Mouse (Mus musculus) heart, postnatal 36 days (tissue): ENCODE measurements at regions not wholly inside any gene's neighbourhood (a gene's known extent, or its start where the extent isn't known, plus 50 kb on each side); places are given as distances from the start of the nearest gene placed in this dataset.

Source experiments
- DNase-seq, 2 experiments: peaks; one replicate each; pipeline ENCODE4 v3.0.0; 2021 to 2022
- intact Hi-C: fragments of 180-260 bp; cut with DNase I; formaldehyde crosslinking; loops from one replicate; pipeline ENCODE4 v1.15.1; 2025

- DNase-seq, result no peak
- intact Hi-C loops, result loop anchor here (5.0 to 10.0 kb wide), 3 partner anchors 83 to 634 kb away; partner anchors contain the start of gene Runx1
Observed at GRCm38 (mm10) chr16:93458598-93459496, 145.0 kb downstream of the Setd4 start.

DNA sequence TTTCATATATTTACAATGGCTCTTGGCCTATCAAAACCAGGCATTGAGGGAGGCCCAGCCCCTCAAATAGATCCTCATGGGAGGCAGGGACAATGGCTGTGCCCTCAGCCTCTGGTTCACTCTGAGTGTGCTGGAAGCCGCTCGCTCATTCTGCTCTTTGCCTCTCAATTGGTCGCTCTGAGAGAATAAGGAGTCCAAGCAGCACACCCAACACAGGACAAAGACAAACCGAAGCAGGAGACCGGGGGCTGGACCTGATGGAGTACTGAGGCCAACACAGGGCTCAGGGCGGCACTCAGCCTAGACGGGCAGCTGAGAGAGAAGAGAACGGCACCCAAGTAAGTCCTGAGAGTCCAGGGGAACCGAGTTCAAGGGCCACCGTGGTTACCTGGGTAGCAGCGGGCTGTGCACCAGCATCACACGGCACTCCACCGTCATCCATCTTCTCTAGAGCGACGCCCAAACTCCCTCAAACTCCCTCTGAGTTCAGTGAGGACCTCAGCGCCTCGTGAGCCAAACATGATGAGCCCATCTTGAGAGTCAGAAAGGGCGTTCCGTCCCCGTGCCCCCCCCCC, 145.8 kb downstream of the Setd4 start:
- intact Hi-C loops, result loop anchor here (5.0 to 10.0 kb wide), 3 partner anchors 84 to 633 kb away; partner anchors contain the start of gene Runx1
- no peak for DNase-seq

DNA sequence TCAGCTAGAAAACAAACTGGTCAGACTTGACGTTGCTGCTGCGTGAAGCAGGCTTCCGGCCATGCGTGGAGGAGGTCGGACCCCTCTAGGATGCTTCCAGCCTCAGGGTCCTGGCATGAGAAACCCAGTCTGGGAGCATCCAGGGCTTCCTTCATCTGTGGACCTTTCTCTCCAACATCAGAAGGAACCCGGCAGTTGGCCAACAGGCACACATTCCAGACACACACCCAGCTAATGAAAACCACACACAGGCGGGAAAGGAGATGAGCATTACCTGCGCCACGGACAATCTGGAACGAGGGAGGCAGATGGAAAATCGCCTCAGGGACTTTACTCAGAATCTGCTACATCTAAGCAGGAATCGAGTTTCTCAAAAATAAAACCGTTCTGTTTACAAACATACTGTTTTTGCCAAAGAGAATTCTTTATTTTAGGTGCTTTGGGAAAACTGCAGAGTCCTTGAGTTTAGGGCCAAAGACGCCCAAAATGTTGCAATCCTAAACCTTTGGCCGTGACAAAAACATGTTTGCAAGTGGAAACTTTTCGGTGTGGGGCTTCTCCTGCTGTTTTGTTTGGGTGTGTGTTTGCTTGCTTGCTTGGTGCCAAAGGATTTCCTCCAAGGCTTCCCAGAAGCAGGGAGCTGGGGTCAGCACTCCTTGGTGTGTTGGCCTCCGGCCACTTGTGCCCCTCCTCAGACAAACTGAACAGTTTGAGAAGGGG, 147.0 kb downstream of the Setd4 start:
- DNase-seq, result peak in 1 of 2 experiments; percentile 8
- intact Hi-C loops, result loop anchor here (5.0 to 10.0 kb wide), 3 partner anchors 85 to 632 kb away; partner anchors contain the start of gene Runx1

- intact Hi-C loops, result loop anchor here (1.0 to 10.0 kb wide), 6 partner anchors 142 to 889 kb away; partner anchors contain the start of gene Runx1
- peak; percentile 74 to 87 for DNase-seq
Observed at GRCm38 (mm10) chr16:93454080-93454997, 149.5 kb downstream of the Setd4 start.

DNA sequence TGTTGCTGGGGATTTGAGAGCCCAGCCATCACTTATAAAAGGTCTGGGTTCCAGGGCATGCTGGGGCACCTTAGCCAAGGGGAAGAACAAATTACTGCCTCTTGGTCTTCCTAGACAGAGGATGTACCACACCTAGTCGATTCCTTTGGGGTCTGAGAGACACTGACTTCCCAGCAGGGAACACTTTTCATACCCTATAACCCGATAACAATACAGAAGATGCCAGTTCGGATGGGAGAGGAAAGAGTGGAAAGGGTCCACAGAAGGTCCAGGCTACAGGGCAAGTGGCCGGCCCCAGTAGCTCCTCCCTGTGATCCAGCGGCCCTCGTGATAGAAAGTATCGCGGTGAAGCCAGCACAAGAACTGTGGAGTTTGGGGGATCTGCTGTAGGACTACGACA, 150.8 kb downstream of the Setd4 start:
- intact Hi-C loops, result loop anchor here (5.0 to 10.0 kb wide), 3 partner anchors 141 to 628 kb away; partner anchors contain the start of gene Runx1
- DNase-seq, result no peak

GRCm38 (mm10) chr16:93450896-93451295, 153.0 kb downstream of the Setd4 start:
- no peak for DNase-seq

DNA sequence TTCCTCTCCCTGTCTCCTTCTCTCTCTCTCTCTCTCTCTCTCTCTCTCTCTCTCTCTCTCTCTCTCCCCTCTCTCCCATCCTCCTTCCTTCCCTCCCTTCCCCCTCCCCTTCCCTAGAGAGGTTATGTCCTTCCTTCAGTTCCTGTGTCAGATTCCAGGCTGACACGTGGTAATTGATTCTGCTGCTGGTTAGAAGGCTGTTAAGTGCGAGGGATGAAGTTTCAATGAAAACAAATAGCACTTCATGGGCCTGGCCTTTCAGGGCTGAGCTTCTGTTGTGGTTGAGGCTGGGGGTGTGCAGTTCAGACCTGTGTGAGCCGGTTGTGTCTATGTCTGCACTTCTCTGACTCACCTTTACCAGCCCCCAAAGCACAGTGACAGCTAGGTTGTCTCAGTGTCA, 153.9 kb downstream of the Setd4 start:
- intact Hi-C loops, result loop anchor here (5.0 to 10.0 kb wide), 4 partner anchors 138 to 928 kb away; partner anchors contain the start of gene Runx1
- DNase-seq, result no peak

More at GRCm38 (mm10) chr16:93450896-93451295, 153.0 kb downstream of the Setd4 start:
- intact Hi-C loops, result loop anchor here (5.0 to 10.0 kb wide), 3 partner anchors 139 to 626 kb away; partner anchors contain the start of gene Runx1

- intact Hi-C loops, result loop anchor here (5.0 kb wide), 1 partner anchor 926 kb away; no protein-coding TSS in a partner anchor
- no peak for DNase-seq
Observed at GRCm38 (mm10) chr16:93448124-93448523, 155.7 kb downstream of the Setd4 start.

DNA sequence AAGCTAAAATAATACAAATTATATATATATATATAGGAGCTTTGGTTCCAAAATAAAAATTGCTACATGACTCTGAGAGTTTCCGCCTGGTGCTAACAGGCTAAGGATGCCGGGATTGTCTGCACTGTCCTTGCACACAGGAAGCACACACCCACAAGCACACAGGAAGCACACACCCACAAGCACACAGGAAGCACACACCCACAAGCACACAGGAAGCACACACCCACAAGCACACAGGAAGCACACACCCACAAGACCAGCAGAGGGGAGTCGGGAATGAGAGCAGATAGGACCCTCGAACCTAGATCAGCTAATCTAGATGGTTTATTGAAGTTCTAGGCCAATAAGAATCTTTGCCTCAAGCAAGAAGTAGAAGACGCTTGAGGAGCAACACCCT, 156.9 kb downstream of the Setd4 start:
- intact Hi-C loops, result loop anchor here (5.0 kb wide), 1 partner anchor 925 kb away; no protein-coding TSS in a partner anchor
- DNase-seq, result no peak

DNA sequence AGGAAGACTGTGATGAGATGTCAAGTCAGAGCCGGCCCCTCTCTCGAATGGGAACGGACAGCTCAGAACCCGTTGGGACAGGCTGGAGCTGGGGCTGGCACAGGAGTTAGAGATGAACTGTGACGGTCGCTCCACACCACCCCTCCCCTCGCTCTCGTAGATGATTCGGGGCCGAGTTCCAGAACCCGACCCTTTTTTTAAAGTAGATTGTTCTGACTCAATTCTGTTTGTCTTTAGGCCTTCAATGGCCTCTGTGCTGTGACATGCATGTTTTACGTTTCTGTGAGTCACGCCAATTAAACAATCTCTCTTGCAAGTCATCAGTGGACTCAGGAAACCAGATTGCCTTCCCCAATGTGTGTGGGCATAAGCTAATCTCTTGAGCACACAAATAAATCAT, 157.7 kb downstream of the Setd4 start:
- intact Hi-C loops, result loop anchor here (5.0 kb wide), 1 partner anchor 924 kb away; no protein-coding TSS in a partner anchor
- no peak for DNase-seq

GRCm38 (mm10) chr16:93442837-93443236, 161.0 kb downstream of the Setd4 start:
- DNase-seq, result no peak
- intact Hi-C loops, result no loop called here

DNA sequence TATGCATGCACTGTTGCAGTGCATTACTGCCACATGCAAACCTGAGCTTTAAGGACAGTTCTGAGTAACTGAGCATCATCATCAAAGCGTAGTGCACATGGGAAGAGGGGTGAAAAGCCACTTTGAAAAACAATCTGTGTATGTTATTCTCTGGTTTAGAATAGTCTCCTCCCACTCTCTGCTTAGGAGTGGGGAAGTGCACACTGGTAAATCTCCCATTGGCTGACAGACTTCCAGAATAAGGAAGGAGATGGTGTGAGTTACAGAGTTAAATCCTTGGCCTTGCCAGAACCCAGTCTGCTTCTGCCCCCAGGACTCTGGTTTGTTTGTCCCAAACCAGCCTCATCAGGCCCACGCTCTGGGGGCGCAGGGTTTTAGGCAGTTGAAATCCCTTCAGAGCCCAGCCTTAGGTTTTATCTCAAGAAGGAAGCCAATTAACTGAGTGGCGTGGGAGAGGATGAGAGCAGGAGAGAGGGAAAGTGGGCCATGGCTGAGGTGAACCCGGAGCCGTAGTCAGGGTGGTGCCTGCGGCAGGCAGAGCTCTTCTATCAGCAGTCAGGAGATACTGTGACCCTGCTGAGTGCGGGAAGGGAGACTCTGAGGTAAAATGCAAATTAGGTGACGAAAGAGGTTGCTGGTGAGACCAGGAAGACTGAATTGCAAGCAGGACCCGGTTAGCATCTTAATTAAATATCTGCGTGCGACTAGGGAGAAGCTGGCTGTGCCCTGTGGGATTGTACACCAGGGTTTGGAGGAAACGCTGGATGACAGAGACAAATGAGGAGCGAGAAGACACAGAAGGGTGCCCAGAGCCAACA, 166.0 kb downstream of the Setd4 start:
- intact Hi-C loops, result no loop called here
- DNase-seq, result no peak

GRCm38 (mm10) chr16:93436732-93437131, 167.1 kb downstream of the Setd4 start:
- intact Hi-C loops, result no loop called here
- no peak for DNase-seq

DNA sequence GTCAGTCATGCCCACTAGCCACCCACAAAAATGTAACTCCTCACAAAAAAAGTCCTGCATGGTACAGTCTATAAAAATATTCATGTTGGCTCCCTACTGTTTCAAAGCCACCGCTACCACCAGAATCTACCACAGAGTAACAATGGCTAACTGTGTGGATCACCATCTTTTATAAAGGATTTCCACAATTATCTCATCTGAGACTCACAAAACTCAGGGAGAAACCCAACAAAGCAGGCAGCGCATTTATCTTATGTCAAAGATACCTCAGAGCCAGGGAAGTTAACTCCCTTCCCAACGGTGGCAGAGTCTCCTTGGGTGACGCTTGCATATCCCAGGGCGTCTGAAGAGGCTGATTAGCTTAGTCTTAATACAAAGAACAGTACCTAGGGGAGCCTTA, 172.5 kb downstream of the Setd4 start:
- intact Hi-C loops, result no loop called here
- no peak for DNase-seq

- intact Hi-C loops, result no loop called here
- DNase-seq, result no peak
Observed at GRCm38 (mm10) chr16:93429324-93429781, 174.5 kb downstream of the Setd4 start.

DNA sequence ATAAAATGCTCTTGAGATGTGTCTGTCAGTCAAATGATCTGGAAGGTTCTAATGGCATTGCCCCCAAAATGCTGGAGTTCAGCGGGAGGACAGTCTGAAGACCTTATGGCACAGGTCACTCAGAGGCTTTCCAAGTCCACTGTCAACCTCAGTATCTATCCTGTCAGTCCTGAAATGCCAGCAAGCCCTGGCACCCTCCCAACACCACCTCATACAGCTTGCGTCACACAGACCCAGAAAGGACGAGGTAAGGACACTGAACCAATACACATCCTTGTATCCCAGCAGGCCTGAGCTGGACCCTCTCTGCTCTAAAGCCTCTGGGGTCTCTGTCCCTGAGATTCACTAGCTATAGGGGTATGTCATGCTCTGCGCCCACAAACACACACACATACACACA, 176.6 kb downstream of the Setd4 start:
- DNase-seq, result peak; percentile 12 to 28
- intact Hi-C loops, result no loop called here

- no peak for DNase-seq
- intact Hi-C loops, result no loop called here
Observed at GRCm38 (mm10) chr16:93425731-93426130, 178.1 kb downstream of the Setd4 start.

DNA sequence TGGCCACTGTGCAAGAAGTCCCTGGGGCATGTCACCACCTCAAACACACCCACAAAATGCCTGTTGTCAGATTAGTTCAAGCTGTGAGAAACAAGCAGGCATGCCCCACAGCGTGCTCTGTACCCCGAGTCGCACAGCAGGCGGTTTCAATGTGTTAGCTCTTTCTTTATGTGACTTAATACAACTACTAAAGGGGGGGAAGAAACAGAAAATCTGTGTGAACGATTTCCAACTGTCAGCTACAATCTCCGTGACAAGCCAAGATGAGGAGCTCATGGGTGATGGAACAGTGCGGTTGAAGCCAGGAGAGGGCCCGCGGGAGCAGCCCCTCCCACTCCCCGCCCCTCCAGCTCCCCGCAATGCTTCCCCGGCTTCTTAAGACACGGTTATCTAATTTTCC, 180.7 kb downstream of the Setd4 start:
- intact Hi-C loops, result no loop called here
- DNase-seq, result no peak

- intact Hi-C loops, result no loop called here
- no peak for DNase-seq
Observed at GRCm38 (mm10) chr16:93422221-93422620, 181.6 kb downstream of the Setd4 start.
